Mouse (Mus musculus) midbrain, embryonic 15.5 days (tissue): Measurements from ENCODE around the gene Mup9. TPM values are rescaled to one million over a fixed set of nuclear protein-coding genes. Genes with fewer than 3 reads are reported as not detected.
"Not testable (repeated sequence)": the region's sequence is repeated elsewhere in the genome, so short reads cannot be mapped to it uniquely, and the experiment has no call there.

Experiments
- ATAC-seq: fragments of 200-750 bp; cut with Nextera tagmentation; replicated peaks from 2 replicates; pipeline ENCODE4 v1.8.0; 2017; ENCODE audit warnings: moderate TSS enrichment
- H3K27ac ChIP-seq: fragments of 300-500 bp; sonication (generic); 2 replicates; pipeline ENCODE4 v1.5.1; 2015; ENCODE audit warnings: mild to moderate bottlenecking, inconsistent platforms
- H3K27me3 ChIP-seq: fragments of 300-500 bp; sonication (generic); replicated peaks from 2 replicates; pipeline ENCODE4 v1.6.1; 2015; ENCODE audit warnings: inconsistent platforms
- H3K36me3 ChIP-seq: fragments of 300-500 bp; sonication (generic); replicated peaks from 2 replicates; pipeline ENCODE4 v1.6.1; 2015; ENCODE audit warnings: inconsistent platforms
- H3K4me1 ChIP-seq: fragments of 300-500 bp; sonication (generic); 2 replicates; pipeline ENCODE4 v1.6.1; 2015; ENCODE audit warnings: inconsistent platforms
- H3K4me2 ChIP-seq: fragments of 300-500 bp; sonication (generic); 2 replicates; pipeline ENCODE4 v1.6.1; 2015; ENCODE audit warnings: inconsistent platforms, mild to moderate bottlenecking, moderate library complexity
- H3K4me3 ChIP-seq: fragments of 300-500 bp; sonication (generic); 2 replicates; pipeline ENCODE4 v1.5.1; 2015; ENCODE audit warnings: mild to moderate bottlenecking, inconsistent platforms
- H3K9ac ChIP-seq: fragments of 300-500 bp; sonication (generic); 2 replicates; pipeline ENCODE4 v1.6.1; 2015; ENCODE audit warnings: mild to moderate bottlenecking, inconsistent platforms
- H3K9me3 ChIP-seq: fragments of 300-500 bp; sonication (generic); 2 replicates; pipeline ENCODE4 v1.6.1; 2016; ENCODE audit warnings: inconsistent platforms
- WGBS: fragments of 180-500 bp; shearing (Covaris S2); methylation state at CpG from one replicate; pipeline ENCODE4 v1.1.7; 2015; ENCODE audit warnings: mixed read lengths; 5-methylcytosine and 5-hydroxymethylcytosine counted together
- polyA plus RNA-seq: library from polyadenylated mRNA; unstranded; fragments of >200 nt; fragmentation: Nextera tagmentation; extraction: Ambion mirVana; gene quantifications from 2 replicates; pipeline ENCODE4 v1.2.1, GENCODE M21; 2015

Gene Mup9
- not detected in 2 replicates for polyA plus RNA-seq

GRCm38 (mm10) chr4:60421852-60422251, at the start of gene Mup9:
Gene Mup9 (minus strand): TSS chr4:60421952.
- not testable (repeated sequence) for H3K27ac ChIP-seq, H3K27me3 ChIP-seq, H3K36me3 ChIP-seq, ATAC-seq, H3K4me3 ChIP-seq, H3K4me1 ChIP-seq, H3K9ac ChIP-seq, H3K4me2 ChIP-seq, H3K9me3 ChIP-seq
- 79% methylated on average over 3 of the region's 3 CpGs for WGBS

Other genes starting within 250 kb of the Mup9 start
- gene Mup8, start 199.4 kb downstream of the Mup9 start, polyA plus RNA-seq: not detected in 2 replicates
- not detected in 2 replicates for gene Mup1, start 80.0 kb upstream of the Mup9 start, polyA plus RNA-seq
- not detected in 2 replicates for gene Mup10, start 160.2 kb upstream of the Mup9 start, polyA plus RNA-seq
- gene Mup11, start 240.5 kb upstream of the Mup9 start, polyA plus RNA-seq: not detected in 2 replicates